Mouse (Mus musculus) Patski (cell line): ENCODE results near the gene Cog4. TPM values are rescaled to one million over a fixed set of nuclear protein-coding genes. Genes with fewer than 3 reads are reported as not detected.

ENCODE experiments used
- ATAC-seq: fragments of 100-300 bp; one replicate; pipeline ENCODE4 v1.8.0; 2021
- CTCF ChIA-PET: fragments of 350-600 bp; sonication (Branson Sonifier 250); formaldehyde crosslinking; loops from one replicate; lab custom pipeline; 2022; ENCODE audit warnings: inconsistent platforms; lab: Charles Lee
- POLR2A ChIA-PET: fragments of 350-600 bp; sonication (Branson Sonifier 250); formaldehyde crosslinking; loops from one replicate; lab custom pipeline; 2022; ENCODE audit warnings: antibody characterized with exemption, inconsistent platforms; lab: Charles Lee
- DNase-seq: peaks from one replicate; pipeline ENCODE4 v3.0.0-alpha.2; 2011; ENCODE audit warnings: low read depth, low spot score
- H3K27me3 ChIP-seq: fragments of 371-371 bp; one replicate; pipeline ENCODE4 v1.5.1; 2021
- CTCF ChIP-seq: fragments of 100-300 bp; IDR thresholded peaks from one replicate; pipeline ENCODE4 v1.5.1; 2021
- in situ Hi-C: fragments of 300-500 bp; cut with MboI; formaldehyde crosslinking; loops from 3 replicates; pipeline ENCODE4 v1.11.1; 2018; ENCODE audit warnings: low pct_unique_long_range_greater_than_20kb, mixed read lengths
- polyA plus RNA-seq: library from polyadenylated mRNA; unstranded; gene quantifications from one replicate; pipeline ENCODE4 v1.2.3, GENCODE M21; 2021

Gene Cog4
- polyA plus RNA-seq, 1 experiment from 2014 or later, result 95.9 TPM

GRCm38 (mm10) chr8:110821960-110822359 lies 24.4 kb upstream of the Cog4 start:
- in situ Hi-C loops, result no loop called here
- ChIA-PET POLR2A (interaction anchor here (1.8 kb wide), 1 partner anchor 8 kb away, joined by 5 read pairs; no protein-coding TSS in a partner anchor), CTCF (interaction anchor here (1.3 to 1.6 kb wide), 2 partner anchors 8 to 17 kb away, joined by 4 read pairs; no protein-coding TSS in a partner anchor)
- no peak for TF ChIP-seq CTCF
- ATAC-seq (no peak), DNase-seq (no peak)
- no peaks in the 10 kb centered on the region for H3K27me3 ChIP-seq

GRCm38 (mm10) chr8:110824861-110825260 lies 21.5 kb upstream of the Cog4 start:
- no peak for ATAC-seq
- POLR2A ChIA-PET, result no interaction called here
- in situ Hi-C loops, result no loop called here
- TF ChIP-seq CTCF, result no peak
- no peaks in the 10 kb centered on the region for H3K27me3 ChIP-seq
- no peak for DNase-seq
- CTCF ChIA-PET, result interaction anchor here (0.8 kb wide), 1 partner anchor 16 kb away, joined by 3 read pairs; no protein-coding TSS in a partner anchor

GRCm38 (mm10) chr8:110828511-110828910 lies 17.9 kb upstream of the Cog4 start:
- TF ChIP-seq CTCF, result no peak
- no peaks in the 10 kb centered on the region for H3K27me3 ChIP-seq
- peak; percentile 54 for ATAC-seq
- DNase-seq, result no peak
- in situ Hi-C loops, result no loop called here
- ChIA-PET CTCF (interaction anchor here (0.9 to 1.5 kb wide), 3 partner anchors 11 to 79 kb away, joined by 3 to 5 read pairs (median 4); no protein-coding TSS in a partner anchor), POLR2A (interaction anchor here (0.9 to 2.3 kb wide), 3 partner anchors 9 to 22 kb away, joined by 3 to 8 read pairs (median 3); partner anchors contain the start of gene Il34)

- no peaks in the 10 kb centered on the region for H3K27me3 ChIP-seq
- CTCF ChIA-PET, result interaction anchor here (1.5 to 2.7 kb wide), 2 partner anchors 12 to 15 kb away, joined by 4 to 10 read pairs; no protein-coding TSS in a partner anchor
- DNase-seq (no peak), ATAC-seq (no peak)
- peak; percentile 12 for TF ChIP-seq CTCF
- POLR2A ChIA-PET, result no interaction called here
- in situ Hi-C loops, result no loop called here
Observed at GRCm38 (mm10) chr8:110831956-110832355, 14.4 kb upstream of the Cog4 start.

GRCm38 (mm10) chr8:110842012-110842574 lies 4.3 kb upstream of the Cog4 start:
- TF ChIP-seq CTCF, result peak; percentile 63

GRCm38 (mm10) chr8:110843207-110843606 lies 3.2 kb upstream of the Cog4 start:
- no peak for ATAC-seq
- no peaks in the 10 kb centered on the region for H3K27me3 ChIP-seq
- no peak for TF ChIP-seq CTCF
- in situ Hi-C loops, result loop anchor here (5.0 kb wide), 3 partner anchors 51 to 201 kb away; no protein-coding TSS in a partner anchor
- no peak for DNase-seq
- ChIA-PET CTCF (interaction anchor here (1.5 to 3.3 kb wide), 2 partner anchors 50 to 93 kb away, joined by 3 to 18 read pairs; no protein-coding TSS in a partner anchor), POLR2A (interaction anchor here (0.8 to 2.3 kb wide), 4 partner anchors 35 to 93 kb away, joined by 3 to 6 read pairs (median 4); no protein-coding TSS in a partner anchor)

More at GRCm38 (mm10) chr8:110842012-110842574, 4.3 kb upstream of the Cog4 start:
- ATAC-seq (peak; percentile 55), DNase-seq (no peak)
- POLR2A ChIA-PET, result interaction anchor here (2.3 kb wide), 1 partner anchor 92 kb away, joined by 5 read pairs; no protein-coding TSS in a partner anchor
- in situ Hi-C loops, result loop anchor here (5.0 kb wide), 3 partner anchors 50 to 200 kb away; no protein-coding TSS in a partner anchor
- CTCF ChIA-PET, result no interaction called here
- H3K27me3 ChIP-seq, result no peaks in the 10 kb centered on the region

- DNase-seq, result no peak
- ChIA-PET POLR2A (interaction anchor here (0.6 to 2.0 kb wide), 3 partner anchors 51 to 884 kb away, joined by 3 to 6 read pairs (median 6); no protein-coding TSS in a partner anchor), CTCF (interaction anchor here (0.7 to 3.3 kb wide), 6 partner anchors 9 to 216 kb away, joined by 3 to 18 read pairs (median 3); no protein-coding TSS in a partner anchor)
- in situ Hi-C loops, result loop anchor here (5.0 kb wide), 3 partner anchors 53 to 203 kb away; no protein-coding TSS in a partner anchor
- H3K27me3 ChIP-seq, result no peaks in the 10 kb centered on the region
- no peak for TF ChIP-seq CTCF
- ATAC-seq, result no peak
Observed at GRCm38 (mm10) chr8:110844941-110845340, 1.5 kb upstream of the Cog4 start.

GRCm38 (mm10) chr8:110845821-110846404 lies 487 bp upstream of the Cog4 start:
- TF ChIP-seq CTCF, result no peak
- CTCF ChIA-PET, result interaction anchor here (1.0 to 3.3 kb wide), 2 partner anchors 60 to 96 kb away, joined by 3 to 18 read pairs; no protein-coding TSS in a partner anchor
- DNase-seq, result no peak
- in situ Hi-C loops, result no loop called here
- no peak for ATAC-seq
- POLR2A ChIA-PET, result interaction anchor here (0.6 to 1.7 kb wide), 6 partner anchors 32 to 210 kb away, joined by 3 to 5 read pairs (median 3); partner anchors contain the start of gene Exosc6
- no peaks in the 10 kb centered on the region for H3K27me3 ChIP-seq

GRCm38 (mm10) chr8:110847171-110847549 lies 760 bp downstream of the Cog4 start:
- DNase-seq (no peak), ATAC-seq (no peak)
- CTCF ChIA-PET, result interaction anchor here (1.3 kb wide), 1 partner anchor 9 kb away, joined by 5 read pairs; no protein-coding TSS in a partner anchor
- no peak for TF ChIP-seq CTCF
- no peaks in the 10 kb centered on the region for H3K27me3 ChIP-seq
- in situ Hi-C loops, result no loop called here
- POLR2A ChIA-PET, result interaction anchor here (1.0 to 1.7 kb wide), 5 partner anchors 37 to 98 kb away, joined by 3 to 5 read pairs (median 3); no protein-coding TSS in a partner anchor
